Mouse (Mus musculus) spleen, embryonic (tissue): Measurements from ENCODE around the gene Prmt3.

Experiments used
- CTCF ChIA-PET: fragments of 350-600 bp; sonication (Branson Sonifier 250); formaldehyde crosslinking; loops from one replicate; lab custom pipeline; 2022; lab: Charles Lee

The Prmt3 gene

DNA sequence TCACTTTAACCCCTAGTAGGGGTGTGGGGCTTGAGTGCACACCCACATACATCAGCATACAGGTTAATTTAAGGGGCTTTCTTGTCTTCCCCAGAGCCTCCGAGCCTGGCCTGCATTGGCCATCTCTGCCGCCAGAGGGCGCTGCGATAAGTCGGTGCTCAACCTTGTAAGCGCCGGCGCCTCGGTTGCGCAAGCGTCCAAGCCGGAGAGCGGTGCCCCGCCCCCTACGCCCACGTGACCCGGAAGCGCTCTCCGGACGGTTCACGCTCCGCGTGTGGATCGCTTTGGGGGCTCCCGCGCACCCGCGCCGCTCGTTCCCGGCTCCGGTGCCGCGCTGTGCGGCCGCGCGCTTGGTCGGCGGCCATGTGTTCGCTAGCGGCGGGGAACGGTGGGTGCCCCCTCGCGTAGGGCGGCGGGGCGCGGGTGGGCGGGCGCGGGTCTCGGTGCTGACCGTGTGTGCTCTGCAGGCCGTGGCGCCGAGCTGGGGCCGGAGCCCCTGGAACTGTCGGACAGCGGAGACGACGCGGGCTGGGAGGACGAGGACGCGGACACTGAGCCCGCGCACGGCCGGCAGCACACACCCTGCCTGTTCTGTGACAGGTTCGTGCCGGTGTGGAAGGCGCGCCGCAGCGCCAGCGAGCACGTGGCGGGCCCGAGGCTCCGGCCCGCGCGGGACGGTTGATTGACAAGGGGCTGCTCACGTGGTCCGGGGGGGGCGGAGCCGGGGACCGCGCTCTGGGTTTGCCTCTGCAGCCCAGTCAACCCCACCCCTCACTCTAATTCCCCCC lies at the start of gene Prmt3:
Prmt3 (plus strand) TSS at position 233 of the 788 bp plus-strand sequence.
- CTCF ChIA-PET, result interaction anchor here (0.7 kb wide), 1 partner anchor 27 kb away, joined by 7 read pairs; no protein-coding TSS in a partner anchor

DNA sequence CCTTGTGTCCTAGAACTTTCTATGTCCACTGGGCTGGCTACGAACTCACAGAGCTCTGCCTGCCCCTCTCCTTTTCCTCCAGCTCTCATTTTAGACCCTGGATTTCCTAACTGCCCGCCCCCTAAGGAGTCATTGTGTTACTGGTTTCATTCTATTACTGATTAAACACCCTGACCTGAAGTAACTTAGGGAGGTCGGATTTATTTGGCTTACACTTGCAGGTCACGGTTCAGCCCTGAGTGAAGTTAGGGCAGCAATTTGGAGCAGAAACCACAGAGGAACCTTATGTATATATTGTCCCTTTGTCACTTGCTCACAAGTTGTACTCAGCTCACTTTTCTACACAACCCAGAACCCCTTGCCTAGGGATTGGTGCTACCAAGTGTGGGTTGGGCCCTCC lies 43.8 kb upstream of the Prmt3 start:
- CTCF ChIA-PET, result no interaction called here

DNA sequence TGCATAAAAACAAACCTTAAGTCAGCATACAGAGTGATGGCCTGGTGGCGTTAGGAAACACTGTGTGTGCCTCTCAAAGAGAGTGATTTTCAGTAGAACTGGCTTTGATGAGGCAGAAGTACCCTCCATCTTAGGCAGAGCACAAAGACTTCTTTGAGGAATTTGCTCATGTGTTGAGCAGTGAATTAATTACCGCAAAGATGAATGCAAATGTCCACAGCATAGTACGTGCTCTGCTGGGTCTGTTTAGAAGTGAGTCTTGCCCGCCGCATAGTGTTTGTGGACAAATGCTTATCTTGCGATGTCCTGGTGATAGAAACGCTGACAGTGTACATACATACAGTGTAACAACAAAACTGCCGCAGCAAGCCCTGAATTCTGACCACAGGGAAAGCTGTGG lies 38.7 kb upstream of the Prmt3 start:
- CTCF ChIA-PET, result no interaction called here

DNA sequence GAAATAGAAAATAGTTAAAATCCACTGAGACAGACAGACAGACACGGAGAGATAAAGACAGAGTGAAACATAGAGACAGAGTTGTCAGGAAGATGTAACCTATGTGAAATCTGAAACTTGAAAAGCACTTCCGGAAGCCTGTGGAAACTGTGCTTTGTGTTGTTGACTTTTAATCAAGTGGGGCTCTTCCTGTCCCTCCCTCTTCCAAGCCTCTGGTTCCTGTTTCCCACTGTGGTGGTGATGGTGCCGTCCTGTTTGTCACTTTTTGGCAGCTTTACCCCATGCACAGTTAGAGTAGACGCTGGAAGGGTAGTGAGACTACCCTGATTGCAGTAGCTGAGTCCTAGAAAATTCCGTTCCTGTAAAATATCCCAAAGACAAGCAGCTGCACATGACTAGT lies 36.7 kb upstream of the Prmt3 start:
- CTCF ChIA-PET, result interaction anchor here (1.7 kb wide), 1 partner anchor 11 kb away, joined by 4 read pairs; no protein-coding TSS in a partner anchor

DNA sequence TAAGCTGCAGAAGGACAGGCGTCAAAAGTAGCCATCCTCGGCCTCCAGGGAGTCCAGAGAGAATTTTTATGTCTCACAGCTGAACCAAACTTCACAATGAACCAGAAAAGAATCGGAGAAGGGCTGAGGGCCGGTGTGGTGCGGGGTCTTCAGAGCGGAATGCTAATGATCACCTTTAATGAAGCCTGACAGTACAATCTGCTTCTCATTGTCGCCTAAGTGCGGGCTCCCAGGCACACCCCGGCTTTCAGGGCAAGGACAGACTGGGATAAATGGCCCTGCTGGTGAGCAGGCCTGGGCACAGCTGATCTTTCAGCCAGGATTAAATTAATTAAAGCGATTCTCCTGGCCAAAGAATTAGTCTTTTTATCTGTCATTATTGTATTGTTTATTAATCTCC lies 36.2 kb upstream of the Prmt3 start:
- CTCF ChIA-PET, result interaction anchor here (1.7 kb wide), 1 partner anchor 11 kb away, joined by 4 read pairs; no protein-coding TSS in a partner anchor

DNA sequence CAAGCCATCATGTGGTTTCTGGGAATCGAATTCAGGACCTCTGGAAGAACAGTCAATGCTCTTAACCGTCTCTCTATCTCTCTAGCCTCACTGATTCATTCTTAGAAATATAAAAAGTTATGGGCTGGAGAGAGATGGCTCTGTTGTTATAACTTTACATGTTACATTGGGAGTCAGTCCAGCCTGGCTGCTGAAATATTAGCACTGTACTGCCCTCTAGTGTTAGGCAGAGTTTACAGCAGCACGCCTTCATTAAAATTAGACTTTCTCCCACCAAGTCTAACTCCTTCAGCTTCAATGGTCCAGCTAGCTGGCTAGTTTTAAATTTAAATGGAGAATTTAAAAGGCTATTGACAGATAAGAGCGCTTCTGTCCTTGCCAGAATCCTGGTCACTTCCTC lies 27.0 kb upstream of the Prmt3 start:
- CTCF ChIA-PET, result interaction anchor here (0.6 kb wide), 1 partner anchor 27 kb away, joined by 7 read pairs; the partner anchor contains the start of gene Prmt3

DNA sequence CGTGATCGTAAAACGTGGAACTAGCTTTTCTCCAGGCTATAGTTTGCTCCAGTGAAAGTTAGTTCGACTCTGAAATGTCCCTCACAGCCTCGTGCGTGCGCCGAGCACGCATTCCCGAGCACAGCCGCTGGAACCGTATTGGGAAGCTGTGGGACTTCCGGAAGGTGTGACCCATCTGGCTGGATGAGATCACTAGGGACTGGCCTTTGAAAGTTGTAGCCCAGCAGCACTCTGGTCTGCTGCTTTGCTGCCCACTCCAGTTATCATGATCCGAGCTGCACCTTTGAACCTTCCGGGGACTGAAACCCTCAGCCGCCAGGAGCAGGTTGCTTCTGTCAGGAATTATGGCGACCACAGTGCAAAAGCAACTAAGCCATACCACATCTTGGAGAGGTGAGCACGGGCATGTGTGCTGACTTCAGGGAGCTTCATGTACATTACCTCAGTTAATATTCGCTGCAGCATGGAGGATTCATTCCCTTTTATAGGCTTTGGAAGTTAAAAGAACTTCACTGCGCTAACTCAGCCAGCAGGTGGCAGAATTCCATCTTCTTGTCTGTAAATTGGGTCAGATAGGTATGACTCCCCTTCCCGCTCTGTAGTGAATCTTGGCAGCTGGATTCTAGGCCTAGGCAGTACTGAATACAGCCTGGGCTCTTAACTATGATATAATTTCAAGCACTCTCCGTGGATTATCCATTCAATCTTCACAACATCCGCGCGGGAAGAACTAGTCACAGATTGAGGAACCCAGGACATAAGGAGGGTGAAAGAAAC lies 25.2 kb upstream of the Prmt3 start:
- CTCF ChIA-PET, result interaction anchor here (0.6 to 1.2 kb wide), 4 partner anchors 11 to 611 kb away, joined by 3 to 4 read pairs (median 3); no protein-coding TSS in a partner anchor

DNA sequence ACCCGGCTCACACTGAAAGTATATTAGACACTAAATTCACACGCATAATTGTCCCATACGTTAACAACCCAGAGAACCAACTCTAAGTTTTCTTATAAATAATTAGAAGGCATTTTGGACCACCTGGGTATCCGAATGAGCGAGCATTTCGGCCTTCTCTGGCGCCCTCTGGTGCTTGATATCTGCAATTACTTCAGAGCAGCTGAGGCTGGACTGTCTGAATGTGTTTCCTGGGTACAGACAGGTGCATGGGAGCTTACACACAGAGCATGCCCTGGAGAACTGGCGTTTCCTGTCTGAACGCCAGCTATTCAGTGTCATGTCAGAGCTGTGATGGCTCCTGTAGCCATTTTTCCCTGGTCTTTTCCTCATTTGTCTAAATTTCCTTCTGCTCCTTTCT lies 23.4 kb upstream of the Prmt3 start:
- CTCF ChIA-PET, result interaction anchor here (1.5 kb wide), 1 partner anchor 138 kb away, joined by 6 read pairs; no protein-coding TSS in a partner anchor

DNA sequence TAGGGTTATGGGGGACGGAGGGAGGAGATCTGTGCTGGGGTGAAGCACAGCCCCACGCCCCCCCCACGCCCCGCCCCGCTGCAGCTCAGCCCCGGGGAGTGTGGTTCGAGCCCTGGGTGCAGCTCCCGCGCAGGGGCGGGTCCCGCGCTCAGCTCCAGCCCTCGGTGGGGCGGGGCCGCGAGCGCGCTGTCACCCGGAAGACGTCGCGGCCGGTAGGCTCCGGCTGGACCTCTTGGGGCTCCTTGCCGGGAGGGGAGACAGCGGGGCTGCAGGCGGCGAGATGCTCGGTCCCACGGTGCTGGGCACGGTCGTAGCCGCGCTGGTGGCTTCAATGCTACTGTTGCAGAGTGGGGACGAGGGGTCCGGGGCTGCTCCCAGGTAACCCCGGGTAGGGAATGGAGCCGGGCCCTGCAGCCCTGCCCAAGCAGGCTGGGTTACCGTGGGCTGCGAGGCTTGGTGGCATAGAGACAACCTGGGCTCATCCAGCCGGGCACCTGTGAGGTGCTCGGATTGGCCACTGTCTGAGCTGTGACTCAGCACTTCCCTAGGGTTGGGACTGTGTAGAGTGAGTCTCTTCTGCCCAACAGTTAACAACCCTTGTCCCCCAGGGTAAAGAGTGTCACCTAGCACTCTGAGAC lies 19.1 kb upstream of the Prmt3 start, which contains the start of gene Htatip2:
Htatip2 (plus strand) TSS at position 182 of the 638 bp plus-strand sequence.
- CTCF ChIA-PET, result interaction anchor here (0.6 kb wide), 1 partner anchor 456 kb away, joined by 5 read pairs; no protein-coding TSS in a partner anchor

DNA sequence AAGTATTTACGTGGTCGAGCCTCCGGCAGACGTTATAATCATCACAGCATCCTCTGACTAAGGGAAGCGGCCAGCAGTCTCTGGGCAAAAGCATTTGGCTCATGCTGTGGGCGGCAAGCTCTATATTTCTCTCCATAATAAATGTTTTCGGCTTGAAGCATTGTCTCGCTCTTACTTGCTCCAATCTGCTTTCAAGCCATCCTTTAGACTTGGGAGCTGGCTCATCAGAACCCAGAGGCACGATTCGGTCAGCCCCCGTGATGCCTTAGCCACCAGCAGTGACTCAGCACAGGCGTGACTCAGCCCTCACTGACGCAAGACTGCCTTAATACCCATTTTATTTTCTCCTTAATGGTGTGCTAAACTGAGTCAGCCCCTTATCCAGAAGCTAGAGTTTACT lies 15.5 kb upstream of the Prmt3 start:
- CTCF ChIA-PET, result no interaction called here

DNA sequence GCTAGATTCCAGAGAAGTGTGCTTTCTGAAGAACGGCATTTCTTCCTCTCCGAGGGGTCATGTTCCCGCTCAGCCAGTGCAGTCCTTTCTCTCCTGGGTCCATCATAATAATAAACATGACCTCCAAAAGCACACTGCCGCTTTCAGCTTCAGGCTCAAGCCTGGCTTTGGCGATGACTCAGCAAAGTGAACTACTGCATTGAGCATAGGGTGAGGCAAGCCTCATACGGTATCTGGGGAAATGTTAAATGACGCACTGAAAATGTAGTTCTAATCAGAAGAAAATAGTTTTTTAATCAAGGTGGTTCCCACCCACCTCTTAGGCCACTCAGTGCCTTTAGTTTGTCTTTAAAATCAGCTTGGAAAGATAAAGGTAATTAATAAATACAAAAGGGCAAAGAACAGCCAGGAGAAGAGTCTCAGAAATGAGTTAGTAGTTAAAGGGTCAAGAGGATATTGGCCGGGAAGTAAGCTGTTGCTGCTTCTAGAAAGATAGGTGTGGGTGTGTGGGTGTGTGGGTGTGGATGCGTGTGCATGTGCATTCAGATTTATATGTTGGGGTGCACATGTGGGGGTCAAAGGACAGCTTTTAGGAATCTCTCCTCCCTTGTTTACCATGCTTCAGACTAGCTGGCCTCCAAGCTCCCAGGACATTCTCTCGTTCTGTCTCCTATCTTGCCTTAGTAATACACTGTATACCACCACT lies 14.0 kb upstream of the Prmt3 start:
- CTCF ChIA-PET, result interaction anchor here (0.6 to 0.7 kb wide), 2 partner anchors 80 to 185 kb away, joined by 3 to 4 read pairs; no protein-coding TSS in a partner anchor

DNA sequence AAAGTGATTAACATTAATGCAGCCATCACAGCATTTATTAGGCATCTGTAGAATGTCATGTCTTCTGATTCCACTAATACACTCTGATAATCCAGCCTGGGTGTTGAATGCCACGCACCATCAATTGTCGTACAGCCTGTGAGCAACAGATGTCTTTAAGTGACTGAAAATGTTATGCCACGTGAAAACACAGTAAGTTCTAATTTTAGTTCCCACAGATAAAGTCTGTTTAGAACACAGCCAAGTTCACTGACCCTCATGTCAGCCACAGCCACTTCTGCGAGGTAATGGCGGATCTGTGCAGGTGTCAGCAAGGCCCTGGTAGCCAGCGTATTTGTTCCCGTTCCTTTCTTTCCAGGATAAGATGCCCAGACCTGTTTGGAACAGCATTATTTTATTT lies 12.0 kb upstream of the Prmt3 start:
- CTCF ChIA-PET, result no interaction called here

DNA sequence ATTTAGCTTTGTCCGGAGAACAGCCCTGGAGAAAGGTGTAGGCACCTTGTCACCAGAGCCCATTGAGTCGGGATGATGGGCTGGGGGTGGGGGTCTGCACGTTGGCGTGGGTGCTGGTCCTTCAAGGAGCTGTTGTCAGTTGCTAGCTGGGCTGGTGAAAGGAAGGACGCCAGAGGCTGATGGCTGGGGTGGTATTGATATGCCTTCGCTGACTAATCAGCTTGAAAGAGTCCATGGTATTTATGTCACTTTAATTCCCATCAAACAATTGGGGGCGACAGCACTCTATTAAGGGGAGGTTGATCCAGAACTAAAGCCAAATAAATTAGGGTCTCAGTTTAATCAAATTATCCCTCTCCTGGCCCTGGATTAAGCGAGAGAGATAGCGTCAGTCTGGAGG lies 9.6 kb upstream of the Prmt3 start:
- CTCF ChIA-PET, result no interaction called here

DNA sequence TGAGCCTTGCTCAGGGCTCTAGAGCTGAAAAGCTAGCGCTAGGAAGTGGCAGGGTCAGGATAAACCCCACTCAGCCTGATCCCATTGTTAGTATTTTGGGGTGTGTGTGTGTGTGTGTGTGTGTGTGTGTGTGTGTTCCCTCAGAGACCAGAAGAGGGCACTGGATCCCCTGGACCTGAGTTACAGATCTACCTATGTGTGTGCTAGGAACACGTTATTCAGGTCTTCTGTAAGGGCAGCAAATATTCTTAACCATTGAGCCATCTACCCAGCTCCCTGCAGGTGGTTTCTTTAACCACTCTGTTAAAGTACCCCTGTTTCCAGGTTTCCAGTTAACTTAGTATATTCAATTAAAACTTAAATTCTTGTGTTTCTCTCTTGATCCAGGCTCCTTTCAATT lies 3.8 kb upstream of the Prmt3 start:
- CTCF ChIA-PET, result no interaction called here

DNA sequence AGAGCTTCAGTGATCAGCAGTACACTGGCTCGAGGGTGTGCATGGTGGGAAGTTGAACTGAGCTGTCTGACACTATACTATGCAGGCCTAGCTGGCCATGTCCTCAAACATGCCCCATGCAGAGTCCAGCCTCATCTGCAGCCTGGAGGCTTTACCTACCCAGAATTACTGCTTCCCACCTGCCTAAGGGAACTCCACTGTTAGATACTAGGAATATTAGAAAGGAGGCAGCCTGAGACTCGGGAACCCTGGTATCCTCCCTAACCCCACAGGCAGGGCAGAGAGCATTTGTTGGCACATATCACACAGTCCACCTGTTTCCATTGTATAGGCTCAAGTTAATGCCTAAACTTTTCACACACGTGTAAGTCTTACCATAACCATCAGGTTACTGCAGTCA lies 561 bp upstream of the Prmt3 start:
- CTCF ChIA-PET, result no interaction called here

DNA sequence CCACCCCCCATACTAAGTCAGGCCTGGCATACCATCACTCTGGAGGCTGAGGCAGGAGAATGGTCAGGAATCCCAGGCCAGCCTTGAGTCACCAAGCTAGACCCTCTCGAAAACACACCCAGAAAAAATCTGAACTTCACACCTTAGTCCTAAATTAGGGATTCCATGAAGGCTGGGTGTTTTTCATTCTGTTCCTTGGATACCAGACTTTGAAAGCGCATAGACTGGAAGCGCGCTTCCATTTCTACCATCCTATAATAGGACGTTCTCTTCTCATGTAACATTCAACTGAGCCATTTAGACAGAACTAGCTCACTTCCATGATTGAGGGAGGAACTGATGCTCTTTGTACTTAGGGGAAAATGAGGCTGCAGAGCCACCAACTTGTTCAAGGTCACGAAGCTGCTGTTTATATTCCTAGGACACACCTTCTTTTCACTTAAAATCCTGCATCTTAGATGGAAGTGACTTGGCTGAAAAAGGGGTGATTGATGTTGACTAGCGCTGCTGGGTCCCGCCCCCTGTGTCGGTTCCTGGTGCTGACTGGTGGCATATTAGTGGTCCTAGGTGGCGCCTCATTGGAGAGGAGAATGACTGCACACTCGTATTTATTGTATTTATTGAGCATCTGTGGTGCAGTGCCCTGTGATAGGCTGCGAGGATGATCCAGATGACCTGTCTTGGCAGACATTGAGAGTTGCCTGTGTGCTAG lies 914 bp downstream of the Prmt3 start:
- CTCF ChIA-PET, result interaction anchor here (0.7 kb wide), 1 partner anchor 28 kb away, joined by 7 read pairs; no protein-coding TSS in a partner anchor

DNA sequence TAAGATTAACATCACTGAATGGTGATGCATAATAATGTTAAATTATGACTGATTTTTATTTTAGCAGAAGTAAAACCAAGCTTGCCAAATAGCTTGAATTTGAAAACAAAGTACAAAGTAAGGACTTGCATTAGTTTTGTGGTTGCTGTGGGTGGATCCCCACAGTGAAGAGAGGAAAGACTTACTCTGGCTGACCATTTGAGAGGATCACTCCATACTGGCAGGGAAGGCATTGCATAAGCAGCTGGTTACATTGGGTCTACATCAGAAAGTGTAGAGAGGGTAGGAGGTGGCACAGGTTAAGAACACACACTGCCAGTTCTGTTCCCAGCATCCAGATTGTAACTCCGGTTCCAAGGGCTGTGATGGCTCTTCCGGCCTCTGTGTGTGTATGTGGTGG lies 4.9 kb downstream of the Prmt3 start:
- CTCF ChIA-PET, result no interaction called here

DNA sequence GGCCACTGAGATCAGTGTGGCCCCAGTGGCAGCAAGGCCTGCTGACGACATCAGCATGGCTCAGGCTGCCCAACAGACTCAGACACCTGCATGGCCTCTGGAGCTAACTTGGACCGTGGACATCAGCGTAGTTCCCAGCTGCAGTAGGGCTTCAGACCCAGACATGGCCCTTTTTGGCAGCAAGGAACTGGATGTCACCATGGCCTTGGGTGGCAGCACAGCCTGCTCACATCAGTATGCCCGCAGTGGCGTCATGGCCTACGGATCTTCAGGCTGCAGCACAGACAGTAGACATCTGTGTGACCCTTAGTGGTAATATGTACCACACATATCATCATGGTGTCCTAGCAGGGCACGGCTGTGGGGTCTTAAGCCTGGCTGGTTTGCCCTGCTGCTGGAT lies 7.0 kb downstream of the Prmt3 start:
- CTCF ChIA-PET, result no interaction called here

DNA sequence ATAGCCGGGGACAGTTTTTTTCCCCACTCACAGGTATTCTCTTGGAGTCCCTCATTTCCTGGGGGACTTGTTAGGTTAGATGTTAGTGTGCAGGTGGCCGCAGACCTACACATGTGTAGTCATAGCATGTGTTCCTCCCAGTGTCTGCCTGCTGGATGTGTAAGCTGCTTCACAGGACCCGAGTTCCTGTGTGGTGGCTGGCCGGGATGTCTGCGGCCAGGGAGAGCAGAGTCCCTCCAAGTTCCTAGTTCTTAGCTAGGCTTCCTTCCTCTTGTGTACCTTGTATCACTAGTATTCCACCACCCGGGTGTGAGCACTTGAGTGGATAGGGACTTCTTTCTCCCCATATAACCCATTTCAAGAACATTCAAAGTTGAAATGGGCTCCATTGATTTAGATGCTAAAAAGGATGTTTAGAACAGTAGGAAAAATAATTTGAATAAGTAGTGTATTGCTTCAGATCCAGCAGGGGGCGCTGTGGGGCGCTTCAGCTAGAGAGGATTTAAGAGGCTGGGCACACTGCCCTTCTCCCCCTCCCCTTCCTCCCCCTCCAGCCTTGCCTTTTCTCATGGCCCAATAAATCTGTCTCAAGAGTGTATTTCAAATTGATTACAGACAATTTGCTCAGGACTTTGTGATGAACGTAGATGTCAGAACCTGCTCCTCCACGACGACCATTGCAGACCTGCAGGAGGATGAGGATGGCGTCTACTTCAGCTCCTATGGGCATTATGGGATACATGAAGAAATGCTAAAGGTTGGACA lies 8.7 kb downstream of the Prmt3 start:
- CTCF ChIA-PET, result interaction anchor here (0.5 kb wide), 1 partner anchor 33 kb away, joined by 10 read pairs; no protein-coding TSS in a partner anchor

DNA sequence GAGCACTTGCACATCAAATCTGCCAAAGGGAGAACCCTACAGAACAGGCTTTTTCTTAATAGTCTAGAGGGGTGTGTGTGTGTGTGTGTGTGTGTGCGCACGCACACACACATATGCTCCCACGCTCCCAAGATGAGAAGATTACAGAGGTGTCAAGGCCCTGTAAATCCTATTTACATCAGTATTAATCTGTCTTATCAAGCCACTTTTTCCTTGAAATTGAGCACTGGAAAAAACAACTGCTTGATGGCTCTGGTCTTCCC lies 9.2 kb downstream of the Prmt3 start:
- CTCF ChIA-PET, result no interaction called here
